Mouse (Mus musculus) heart, postnatal 0 days (tissue): ENCODE results near the gene Arsb.

ENCODE experiments used
- CTCF ChIP-seq: IDR thresholded peaks from 2 replicates; pipeline ENCODE4 v1.5.1; 2016; ENCODE audit warnings: antibody characterized with exemption, control low read depth, low read depth
- EP300 ChIP-seq: IDR thresholded peaks from 2 replicates; pipeline ENCODE4 v1.6.1; 2016; ENCODE audit warnings: antibody characterized with exemption, low read depth

DNA sequence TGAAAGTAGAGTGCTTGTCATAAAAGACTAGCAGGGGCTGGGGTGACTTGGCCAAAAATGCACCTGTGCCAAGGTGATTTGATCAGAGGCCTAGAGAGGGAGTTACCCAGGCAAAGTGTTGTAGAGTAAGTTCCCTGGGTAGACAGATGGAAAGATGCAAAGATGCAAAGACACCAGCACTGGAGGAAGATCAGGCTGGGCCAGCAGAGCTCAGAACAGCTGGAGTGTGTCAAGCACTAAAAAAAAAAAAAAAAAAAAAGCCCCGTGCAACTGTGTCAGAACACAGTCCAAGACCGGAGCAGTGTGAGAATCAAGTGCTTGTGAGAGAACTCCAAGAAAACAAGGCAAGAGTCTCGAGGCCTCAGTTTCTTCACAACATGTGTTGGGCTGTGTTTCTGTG lies 148.1 kb downstream of the Arsb start:
- TF ChIP-seq CTCF (no peak), EP300 (no peak)
